Mouse (Mus musculus) induced T-regulatory cell, adult 2 months (primary cell): ENCODE measurements at regions not wholly inside any gene's neighbourhood (a gene's known extent, or its start where the extent isn't known, plus 50 kb on each side); places are given as distances from the start of the nearest gene placed in this dataset.
"Not testable (repeated sequence)": the region's sequence is repeated elsewhere in the genome, so short reads cannot be mapped to it uniquely, and the experiment has no call there.

Experiments
- DNase-seq: peaks from one replicate; pipeline ENCODE4 v3.0.0-alpha.2; 2012; ENCODE audit warnings: low read depth

DNA sequence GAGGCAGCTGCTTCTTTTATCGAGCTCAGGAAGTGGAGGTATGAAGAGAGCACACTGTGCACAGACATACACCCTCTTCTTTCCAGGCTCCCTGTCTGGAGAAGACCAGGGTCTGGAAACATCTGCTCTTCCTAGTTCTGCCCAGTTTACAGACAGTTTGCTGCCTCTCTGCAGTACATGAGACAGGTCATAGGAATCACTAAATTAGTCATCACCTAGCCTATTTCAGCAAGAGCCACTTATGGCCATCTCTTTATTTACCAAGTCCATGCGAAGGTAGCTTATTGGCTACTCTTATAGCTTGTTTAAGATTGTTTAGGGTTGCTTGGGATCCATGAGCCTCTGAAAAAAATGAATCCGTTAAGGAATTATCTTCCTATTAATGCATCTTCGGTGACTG lies 257.9 kb downstream of the Nfkbiz start:
- DNase-seq: no peak

DNA sequence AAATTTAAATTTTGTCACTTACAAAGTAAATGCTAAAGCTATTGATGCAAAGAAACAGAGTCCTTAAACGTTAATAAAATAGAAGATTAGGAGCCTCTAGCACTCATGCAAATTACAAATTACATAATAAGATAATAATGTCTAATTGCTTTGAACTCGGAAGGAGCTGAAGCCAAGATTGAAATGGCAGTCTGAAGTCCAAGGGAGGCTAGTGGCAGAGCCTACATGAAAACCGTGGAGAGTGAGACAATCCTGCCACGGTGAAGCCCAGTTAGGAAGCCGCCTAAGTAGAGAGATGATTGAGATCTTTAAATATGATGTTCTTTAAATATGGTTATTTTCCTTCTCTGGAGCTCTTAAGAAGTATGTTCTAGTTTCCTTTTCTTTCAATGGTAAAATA lies 260.0 kb downstream of the Nfkbiz start:
- no peak for DNase-seq

DNA sequence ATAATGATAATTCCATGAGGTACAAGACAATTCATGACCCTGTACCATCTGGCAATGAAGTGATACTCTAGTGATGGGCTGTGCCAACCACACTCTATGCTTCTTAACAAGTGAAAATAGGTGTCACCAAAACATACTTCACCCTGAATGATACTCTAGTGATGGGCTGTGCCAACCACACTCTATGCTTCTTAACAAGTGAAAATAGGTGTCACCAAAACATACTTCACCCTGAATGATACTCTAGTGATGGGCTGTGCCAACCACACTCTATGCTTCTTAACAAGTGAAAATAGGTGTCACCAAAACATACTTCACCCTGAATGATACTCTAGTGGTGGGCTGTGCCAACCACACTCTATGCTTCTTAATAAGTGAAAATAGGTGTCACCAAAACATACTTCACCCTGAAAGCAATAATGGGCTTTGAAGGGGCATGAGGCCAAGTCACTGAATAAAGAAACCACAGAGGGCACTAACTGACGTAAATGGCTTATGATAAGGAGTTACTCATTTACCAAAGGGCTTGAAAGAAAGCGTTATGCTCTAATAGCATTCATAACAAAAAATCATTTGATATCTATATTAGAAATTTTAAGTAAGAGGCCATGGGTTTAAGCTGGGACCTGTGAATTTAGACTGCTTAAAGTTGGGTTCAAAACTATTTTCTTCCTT lies 263.0 kb downstream of the Nfkbiz start:
- not testable (repeated sequence) for DNase-seq

DNA sequence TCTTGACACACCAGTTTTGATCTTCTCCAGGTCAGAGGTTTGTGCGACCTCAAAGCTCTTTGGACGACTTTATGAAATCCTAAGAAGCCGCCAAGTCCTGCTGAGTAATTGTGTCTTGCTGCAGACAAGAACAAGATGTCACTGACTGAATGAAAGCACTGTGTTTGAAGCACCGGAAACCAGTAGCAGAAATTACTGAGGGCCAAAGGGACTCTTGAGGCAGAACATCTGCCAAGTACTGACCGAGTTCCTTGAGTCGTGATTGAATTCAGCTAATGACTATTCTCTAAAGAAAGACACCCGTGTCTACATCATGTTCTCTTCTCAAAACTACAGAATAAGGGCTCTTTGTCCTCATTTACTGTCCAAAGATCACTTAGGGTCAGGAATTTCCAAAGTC lies 267.6 kb downstream of the Nfkbiz start:
- DNase-seq: no peak

DNA sequence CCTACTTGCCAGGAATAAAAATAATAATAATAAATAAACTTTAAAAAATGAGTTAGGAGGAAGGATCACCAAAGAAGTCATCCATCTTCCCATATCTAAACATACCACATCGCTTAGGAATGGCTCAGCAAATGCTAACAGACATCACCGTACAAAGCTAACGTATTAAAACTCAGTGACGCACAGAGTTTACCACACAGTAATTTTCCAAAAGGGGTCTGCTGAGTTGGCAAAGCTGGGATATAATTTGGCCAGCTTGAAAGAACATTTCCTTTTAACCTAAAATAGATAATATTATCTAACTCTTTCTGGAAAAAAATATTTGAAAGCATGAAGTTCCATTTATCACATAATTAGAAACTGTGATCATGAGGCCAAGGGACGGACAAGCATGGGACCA lies 268.6 kb downstream of the Nfkbiz start:
- no peak for DNase-seq

DNA sequence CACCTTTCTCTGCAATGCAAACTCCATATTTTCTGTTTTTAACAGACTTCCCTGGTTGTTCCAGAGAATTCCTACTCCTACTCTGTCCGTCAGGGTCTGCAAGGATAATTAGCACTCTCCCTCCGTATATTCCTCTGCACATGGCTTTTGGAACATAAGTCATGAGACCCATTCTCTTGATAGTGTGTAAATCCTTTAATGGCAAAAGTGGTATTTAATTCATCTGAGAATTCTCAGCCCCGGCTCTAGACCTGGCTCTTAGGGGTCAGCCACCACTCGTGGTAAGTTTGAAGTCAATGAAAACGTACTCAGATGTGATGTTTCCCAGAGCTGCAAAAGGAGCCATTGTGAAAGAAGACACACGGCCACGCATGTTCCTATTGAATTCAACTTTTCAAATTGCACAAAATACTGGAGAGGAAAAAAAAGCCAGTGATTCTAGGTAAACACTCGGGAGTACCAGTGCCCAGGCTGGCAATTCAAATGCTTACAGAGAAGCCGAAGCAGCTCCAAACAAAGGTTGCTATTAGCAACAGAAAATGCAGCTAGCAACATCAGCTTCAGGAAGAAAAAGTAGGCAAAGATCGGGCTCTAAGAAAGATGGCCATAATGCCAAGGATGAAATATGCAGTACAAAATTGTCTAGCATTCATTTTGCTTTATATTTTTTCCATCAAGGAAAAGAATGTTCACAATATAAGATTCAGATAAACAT lies 258.2 kb upstream of the Zpld1 start:
- DNase-seq: no peak

DNA sequence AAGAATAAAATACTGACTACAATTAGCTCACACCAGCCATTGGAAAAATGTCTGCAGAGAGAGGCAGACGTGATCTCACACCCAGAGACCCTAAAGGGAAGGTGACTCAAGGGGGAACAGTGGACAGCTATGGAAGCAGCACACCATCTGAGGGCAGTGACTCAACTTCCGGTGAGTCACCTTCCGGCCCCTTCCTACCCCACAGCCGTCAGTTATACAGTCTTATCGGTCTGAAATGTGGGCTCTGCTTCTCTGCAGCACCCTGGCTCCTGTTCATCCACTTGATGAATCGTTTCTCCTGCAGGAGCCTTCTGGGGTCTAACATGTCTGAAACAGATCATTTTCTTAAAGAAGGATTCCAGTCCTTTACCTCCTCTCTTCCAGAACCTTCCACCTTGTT lies 257.4 kb upstream of the Zpld1 start:
- peak; percentile 68 for DNase-seq

DNA sequence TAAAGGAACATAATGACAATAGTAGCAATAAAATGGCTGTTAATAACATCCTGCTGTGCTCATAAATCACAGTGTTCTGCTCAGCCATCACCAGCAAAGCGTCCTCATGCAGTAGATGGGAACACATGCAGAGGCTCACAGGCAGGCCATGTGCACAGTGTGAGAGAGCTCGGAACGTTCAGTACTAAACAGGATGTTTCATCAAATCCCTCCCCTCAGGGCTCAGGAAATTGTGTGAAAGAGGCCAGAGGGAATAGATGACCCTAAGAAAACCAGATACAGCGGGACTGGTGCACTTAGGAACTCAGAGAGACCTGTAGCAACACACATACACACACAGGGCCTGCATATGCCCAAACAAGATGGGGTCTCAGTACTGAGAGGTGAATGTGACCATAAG lies 256.1 kb upstream of the Zpld1 start:
- no peak for DNase-seq

DNA sequence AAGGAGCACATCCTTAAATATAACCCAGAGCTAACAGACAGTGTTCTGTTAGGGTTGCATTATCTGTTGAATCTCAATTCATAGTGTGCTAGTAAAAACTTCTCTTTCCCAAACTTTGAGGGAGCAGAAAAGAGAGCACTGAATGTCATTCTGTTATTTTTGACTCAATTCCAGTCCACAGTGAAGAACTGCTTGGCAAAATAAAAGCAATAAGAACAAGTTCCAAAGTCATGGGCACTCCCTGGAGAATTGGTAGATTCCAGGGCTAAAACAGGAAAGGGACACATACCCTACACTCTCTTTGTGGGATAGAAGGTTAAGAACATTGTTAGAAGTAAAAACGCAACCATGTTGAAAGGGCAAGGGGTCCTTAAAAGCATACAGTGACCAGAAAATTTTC lies 253.6 kb upstream of the Zpld1 start:
- no peak for DNase-seq

DNA sequence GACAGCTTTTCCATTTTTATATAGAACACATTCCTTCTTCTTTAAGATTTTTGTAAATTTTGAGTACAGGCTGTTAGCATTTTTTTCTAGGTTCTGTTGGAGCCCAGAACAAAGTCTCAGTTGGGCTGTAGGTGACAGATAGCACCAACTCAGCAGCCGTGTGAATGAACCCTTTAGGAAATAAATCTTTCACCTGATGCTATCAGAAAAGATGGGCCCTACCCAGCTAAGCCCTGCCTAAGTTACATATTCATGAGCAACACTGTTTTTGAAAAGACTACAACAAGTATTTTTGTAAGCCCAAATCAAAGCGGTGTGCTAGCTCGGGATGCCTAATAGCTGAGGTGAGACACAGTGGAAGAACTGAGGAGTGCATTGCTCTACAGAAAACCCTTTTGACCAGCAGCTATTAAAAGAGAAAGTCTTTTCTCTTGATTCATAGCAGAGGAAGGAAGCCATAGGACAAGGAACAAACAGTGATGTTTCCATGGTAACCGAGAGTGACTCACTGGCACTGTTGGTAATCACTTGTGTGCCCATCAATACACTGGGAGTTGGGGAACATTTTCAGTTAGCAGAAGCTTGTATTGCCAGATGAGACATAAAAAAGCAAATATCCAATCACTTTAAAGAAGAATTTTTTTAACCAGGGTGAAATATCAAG lies 253.0 kb upstream of the Zpld1 start:
- peak; percentile 82 for DNase-seq

DNA sequence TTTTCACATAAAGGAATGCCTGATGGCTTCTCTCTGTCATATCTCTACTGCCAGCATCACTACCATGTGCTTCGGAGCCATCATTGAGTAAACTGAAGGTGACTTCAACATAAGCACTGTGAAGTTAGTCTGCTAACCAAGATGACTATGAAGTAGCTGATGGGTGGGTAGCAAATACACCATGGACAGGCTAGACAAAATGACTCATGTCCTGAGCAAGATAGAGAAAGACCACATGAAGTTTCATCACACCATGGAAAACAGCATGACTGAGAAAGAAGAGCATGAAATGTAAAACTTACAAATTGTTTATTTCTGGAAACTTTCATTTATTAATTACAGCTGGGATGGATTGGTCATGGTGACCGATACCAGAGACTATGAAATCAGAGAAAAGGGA lies 249.3 kb upstream of the Zpld1 start:
- no peak for DNase-seq

DNA sequence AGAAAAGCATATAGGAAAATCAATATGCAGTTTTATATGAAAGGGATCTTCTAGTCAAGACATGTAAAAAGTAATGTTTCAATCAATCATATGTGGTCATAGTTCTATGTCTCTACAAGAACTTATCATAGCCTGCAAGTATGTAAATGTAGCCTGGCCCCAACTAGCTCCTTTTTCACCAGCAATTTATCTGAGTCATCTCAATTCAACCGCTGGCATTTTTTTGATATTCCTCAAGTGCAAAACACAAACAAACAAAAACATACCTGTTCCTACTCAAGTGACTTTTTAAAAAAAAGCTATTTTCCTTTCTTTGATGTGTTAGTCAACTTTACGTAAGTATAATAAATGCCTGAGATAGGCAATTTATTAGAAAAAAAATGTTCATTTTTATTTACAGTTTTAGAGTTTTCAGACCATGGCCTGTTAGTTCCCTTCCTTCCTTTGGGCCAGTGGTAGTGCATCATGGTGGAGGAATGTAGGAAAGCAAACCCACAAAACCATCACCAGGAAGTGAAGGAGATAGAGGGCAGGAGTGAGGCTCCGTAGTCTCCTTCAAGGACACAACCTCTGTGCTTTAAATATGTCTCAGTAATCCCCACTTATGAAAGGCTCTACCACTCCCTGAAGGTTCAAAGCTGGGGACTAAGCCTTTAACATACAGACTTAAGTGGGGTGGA lies 242.7 kb upstream of the Zpld1 start:
- DNase-seq: no peak

DNA sequence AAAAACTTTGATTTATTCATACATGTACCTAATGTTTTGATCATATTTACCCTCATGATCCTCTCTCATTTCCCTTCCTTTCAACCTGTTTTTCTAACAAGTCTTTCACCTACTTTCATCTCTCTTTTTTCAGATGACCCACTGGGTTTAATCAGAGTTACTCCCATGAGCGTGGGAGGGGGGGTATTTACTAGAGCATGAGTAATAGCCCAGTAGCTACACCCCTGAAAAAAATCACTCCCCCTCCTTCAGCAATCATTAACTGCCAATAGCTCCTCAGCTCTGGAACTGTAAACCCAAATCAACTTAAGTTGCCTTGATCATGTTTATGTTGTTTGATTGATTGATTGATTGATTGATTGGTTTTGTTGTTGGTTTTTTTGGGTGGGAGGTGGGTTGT lies 241.4 kb upstream of the Zpld1 start:
- DNase-seq: no peak

DNA sequence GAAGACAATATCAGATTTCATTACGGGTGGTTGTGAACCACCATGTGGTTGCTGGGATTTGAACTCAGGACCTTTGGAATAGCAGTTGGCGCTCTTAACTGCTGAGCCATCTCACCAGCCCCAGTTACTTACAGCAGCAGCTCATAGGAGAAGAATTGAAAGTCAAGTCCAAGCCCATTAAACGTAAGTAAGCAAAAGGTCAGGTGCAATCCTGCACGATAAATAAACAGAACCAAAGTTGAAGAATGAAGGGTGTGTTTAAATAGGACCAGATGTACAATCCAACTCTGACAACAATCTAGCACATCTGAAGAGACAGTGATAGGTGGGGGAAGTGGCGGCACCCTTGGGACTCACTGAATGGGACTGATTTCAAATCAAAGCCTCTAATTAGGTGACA lies 239.8 kb upstream of the Zpld1 start:
- no peak for DNase-seq

DNA sequence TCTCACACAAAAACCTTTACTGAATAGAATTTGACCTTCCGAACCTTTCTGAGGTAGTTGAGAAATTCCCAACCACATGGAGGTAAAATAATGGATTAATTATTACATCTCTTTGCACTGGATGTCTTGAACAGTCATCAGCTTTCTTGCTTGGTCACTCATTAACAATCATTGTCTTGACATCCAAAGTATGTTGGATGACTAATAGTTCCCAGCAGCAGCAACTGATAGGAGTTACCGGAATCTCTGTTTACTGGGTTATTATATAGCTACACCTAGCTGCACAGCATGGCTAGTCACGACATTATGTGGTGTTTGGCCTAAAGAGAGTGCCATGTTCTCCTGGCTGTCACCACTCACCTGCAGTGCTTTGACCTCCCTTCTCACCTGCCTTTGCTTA lies 234.9 kb upstream of the Zpld1 start:
- no peak for DNase-seq

DNA sequence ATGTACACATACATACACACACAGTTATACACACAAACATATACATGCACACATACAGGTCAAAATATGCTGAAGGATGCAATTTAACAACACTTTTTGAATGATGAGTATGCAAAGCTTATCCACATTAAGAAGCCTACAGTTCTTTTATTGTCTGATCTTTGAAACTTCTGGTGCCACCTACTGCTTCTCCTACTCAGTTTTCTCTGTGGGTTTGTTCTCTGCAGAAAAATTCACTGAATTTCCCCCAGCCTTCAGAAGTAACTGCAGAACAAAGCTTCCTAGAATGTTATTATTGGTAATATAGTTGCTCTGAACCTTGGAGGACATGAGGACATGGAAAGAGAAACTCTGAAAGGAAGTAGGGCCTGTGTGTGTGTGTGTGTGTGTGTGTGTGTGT lies 233.1 kb upstream of the Zpld1 start:
- DNase-seq: no peak

DNA sequence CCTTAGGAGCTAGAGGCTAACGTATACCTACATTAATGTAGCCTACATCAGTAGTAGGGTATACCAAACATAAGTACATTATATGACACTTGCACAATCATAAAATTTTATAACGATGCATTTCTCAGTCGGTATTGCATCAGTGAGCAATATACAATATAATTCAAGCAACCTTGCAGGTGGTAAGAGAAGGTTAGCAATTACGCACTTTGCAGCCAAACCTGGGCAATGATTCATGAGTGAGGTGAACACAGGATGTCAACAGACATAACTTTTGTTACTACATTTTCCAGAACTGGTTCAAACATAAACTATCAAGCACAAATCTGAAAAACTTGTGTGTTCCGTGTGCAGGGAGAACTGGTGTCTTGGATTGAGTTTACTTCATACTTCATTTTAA lies 229.9 kb upstream of the Zpld1 start:
- no peak for DNase-seq

DNA sequence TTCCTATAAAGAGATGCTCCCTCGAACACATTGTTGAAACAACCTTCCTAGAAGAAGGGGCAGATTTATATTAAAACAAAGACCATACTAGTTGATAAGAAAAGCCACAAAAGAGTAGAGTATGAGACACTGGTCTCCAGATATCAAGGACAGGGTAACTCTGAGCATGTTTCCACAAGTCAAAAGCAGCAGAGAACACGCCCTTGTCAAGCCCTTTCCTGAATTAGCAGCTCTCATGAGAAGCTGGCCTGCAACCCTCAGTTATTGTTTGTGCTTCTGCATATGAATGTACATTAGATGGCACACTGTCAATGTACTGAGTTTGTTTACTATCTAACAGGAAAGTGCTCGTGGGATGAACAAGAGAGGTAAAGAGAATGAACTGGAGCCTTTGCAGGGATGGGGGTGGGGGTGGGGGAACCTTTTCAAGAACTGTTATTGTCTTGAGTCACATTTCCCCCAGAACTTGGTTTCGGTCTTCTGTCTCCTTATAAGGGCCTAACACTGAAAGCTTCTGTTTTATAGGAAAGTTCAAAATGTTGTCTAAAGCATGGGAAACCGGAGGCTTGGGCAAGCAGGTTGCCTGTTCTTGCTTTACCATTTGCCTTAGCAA lies 228.6 kb upstream of the Zpld1 start:
- DNase-seq: peak; percentile 69

DNA sequence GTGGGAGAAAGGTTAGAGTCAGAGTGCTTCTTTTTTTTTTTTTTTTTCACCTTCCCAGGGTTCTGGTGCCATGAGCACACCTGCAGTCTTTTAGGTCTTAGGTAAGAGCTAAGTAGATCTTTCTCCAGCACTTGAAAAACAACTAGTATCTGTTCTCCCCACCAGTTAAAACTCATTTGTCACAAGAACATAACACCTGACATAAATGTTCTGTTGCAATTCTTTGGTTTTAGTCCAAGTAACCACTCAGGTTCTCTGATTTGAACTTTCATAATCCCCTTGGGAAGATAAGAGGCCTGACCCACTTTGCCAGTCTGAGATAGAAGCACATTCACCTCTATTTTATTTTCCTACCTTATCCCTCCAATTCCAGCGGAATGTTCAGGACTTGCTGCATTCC lies 225.5 kb upstream of the Zpld1 start:
- DNase-seq: no peak

DNA sequence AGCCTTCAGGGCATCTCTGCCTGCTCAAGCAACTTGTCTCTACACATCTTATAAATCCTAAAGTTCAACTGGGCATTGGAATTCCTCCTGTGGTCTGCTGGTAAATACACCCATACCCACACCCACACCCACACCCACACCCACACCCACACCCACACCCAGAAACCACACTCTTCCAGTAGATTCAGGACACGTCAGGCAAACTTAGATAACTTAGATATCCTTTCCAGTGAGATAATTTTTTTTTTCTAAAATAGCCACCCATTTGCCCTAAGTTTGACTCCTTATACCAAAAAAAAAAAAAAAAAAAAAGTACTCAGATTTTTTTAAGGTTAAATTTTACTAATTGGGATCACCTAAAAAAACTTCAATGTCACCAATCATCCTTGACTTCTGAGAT lies 224.5 kb upstream of the Zpld1 start:
- DNase-seq: no peak

DNA sequence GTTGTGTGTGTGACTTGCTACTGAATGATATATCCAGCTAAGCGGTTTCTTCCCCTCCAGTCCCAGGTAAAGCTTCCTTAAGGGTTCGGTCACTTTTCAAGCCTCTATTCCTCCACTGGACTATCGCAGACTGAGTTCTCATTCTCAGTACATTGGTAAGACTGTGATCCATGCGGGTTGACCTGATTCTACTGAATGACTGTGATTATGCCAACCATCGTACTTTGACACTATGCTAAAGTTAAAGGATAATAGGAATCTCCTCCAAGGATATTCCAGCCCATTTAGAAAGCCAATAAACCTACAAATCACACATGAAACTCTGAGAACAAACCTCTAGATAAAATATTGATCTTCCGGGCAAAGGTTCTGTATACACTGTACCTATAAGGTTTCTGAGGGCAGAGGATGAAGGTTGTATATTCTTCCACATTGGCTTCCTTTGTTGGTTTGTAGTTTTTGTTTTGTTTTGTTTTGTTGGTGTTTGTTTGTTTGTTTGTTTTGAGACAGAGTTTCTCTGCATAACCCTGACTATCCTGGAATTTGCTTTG lies 223.7 kb upstream of the Zpld1 start:
- DNase-seq: no peak

DNA sequence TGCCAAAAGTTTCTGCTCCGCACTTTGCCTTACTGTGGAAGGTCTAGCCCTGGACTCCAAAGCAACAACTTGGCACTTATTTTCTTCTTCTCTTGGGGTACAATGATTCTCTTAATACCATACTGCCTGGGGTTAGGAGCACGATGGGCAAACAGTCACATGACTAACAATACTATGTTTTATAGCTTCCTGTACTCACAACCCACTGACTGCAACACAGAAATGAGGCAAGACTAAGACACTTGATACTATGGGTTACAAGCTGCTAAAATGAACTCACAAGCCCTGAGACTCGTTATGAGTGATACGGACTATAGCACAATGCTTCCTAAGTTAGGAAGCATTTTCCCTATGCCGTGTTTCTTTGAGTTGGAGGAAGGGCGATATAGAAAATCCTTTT lies 222.3 kb upstream of the Zpld1 start:
- DNase-seq: no peak
